Mouse (Mus musculus): ENCODE results near the gene Atox1. TPM values are rescaled to one million over a fixed set of nuclear protein-coding genes. Genes with fewer than 3 reads are reported as not detected.

The Atox1 gene
- polyA plus RNA-seq (2014; fragmentation: Illumina TruSeq; extraction: RNeasy Lipid Tissue Mini Kit (QIAGEN cat#74804); ENCODE audit: insufficient read depth, low read depth, low replicate concordance): 325 TPM

GRCm38 (mm10) chr11:55461019-55461645, at the start of gene Atox1:
TSS of gene Atox1 (minus strand) at chr11:55461239.

GRCm38 (mm10) chr11:55469048-55469843, 8.2 kb upstream of the Atox1 start, which contains the start of gene G3bp1:
TSS of gene G3bp1 (plus strand) at chr11:55469685.

GRCm38 (mm10) chr11:55422978-55423377, 38.1 kb downstream of the Atox1 start, which contains the start of gene Sparc:
TSS of gene Sparc (minus strand) at chr11:55423183.

Other genes starting within 250 kb of the Atox1 start
- gene Fat2, start 124.7 kb downstream of the Atox1 start, polyA plus RNA-seq (2014; fragmentation: Illumina TruSeq; extraction: RNeasy Lipid Tissue Mini Kit (QIAGEN cat#74804); ENCODE audit: insufficient read depth, low read depth, low replicate concordance): 0.15 TPM
- gene Sparc, start 38.1 kb downstream of the Atox1 start, polyA plus RNA-seq (2014; fragmentation: Illumina TruSeq; extraction: RNeasy Lipid Tissue Mini Kit (QIAGEN cat#74804); ENCODE audit: insufficient read depth, low read depth, low replicate concordance): 650 TPM
- 22.3 TPM for gene G3bp1, start 8.4 kb upstream of the Atox1 start, polyA plus RNA-seq (2014; fragmentation: Illumina TruSeq; extraction: RNeasy Lipid Tissue Mini Kit (QIAGEN cat#74804); ENCODE audit: insufficient read depth, low read depth, low replicate concordance)
- gene Glra1, start 147.0 kb upstream of the Atox1 start, polyA plus RNA-seq (2014; fragmentation: Illumina TruSeq; extraction: RNeasy Lipid Tissue Mini Kit (QIAGEN cat#74804); ENCODE audit: insufficient read depth, low read depth, low replicate concordance): not detected

Data from lung, adult 10 weeks (tissue).